Mouse (Mus musculus): ENCODE results near the gene Eda.
A peak's percentile ranks its signal among the peaks of the same experiment; 100 is the strongest.
"Not testable (repeated sequence)": the region's sequence is repeated elsewhere in the genome, so short reads cannot be mapped to it uniquely, and the experiment has no call there.

The Eda gene

GRCm38 (mm10) chrX:100409245-100409644, 433.8 kb downstream of the Eda start:
- DNase-seq (ENCODE audit: low read depth, low spot score) = no peak

- no peak for DNase-seq (ENCODE audit: low read depth, low spot score)
These were observed 453.3 kb downstream of the Eda start, which contains the start of gene Otud6a for GRCm38 (mm10) chrX:100428693-100429092. Otud6a (plus strand) TSS chrX:100429013.

GRCm38 (mm10) chrX:100432311-100432710, 456.9 kb downstream of the Eda start:
- peak; percentile 87 for DNase-seq (ENCODE audit: low read depth, low spot score)

- not testable (repeated sequence) for DNase-seq (ENCODE audit: low read depth, low spot score)
These were observed 467.2 kb downstream of the Eda start, which contains the start of gene Awat2 for GRCm38 (mm10) chrX:100442617-100443016. Awat2 (minus strand) TSS chrX:100442717.

GRCm38 (mm10) chrX:100443532-100443931, 468.1 kb downstream of the Eda start:
- DNase-seq (ENCODE audit: low read depth, low spot score) = no peak
